Mouse (Mus musculus) CH12.LX (cell line): ENCODE results near the gene Prickle2.

Source experiments
- CTCF ChIP-seq, 2 experiments: IDR thresholded peaks in 1 of 2; conservative IDR thresholded peaks in 1 of 2; 2 replicates each; pipeline ENCODE4 v1.5.1; 2011 to 2012; ENCODE audit warnings: low read depth in 2 of 2, low read length in 2 of 2, improper control_type of control experiment in 1 of 2, inconsistent platforms in 1 of 2, mild to moderate bottlenecking in 1 of 2, moderate library complexity in 1 of 2
- HCFC1 ChIP-seq: IDR thresholded peaks from 2 replicates; pipeline ENCODE4 v1.6.1; 2012; ENCODE audit warnings: low read depth, mild to moderate bottlenecking, inconsistent platforms, low read length, improper control_type of control experiment
- POLR2A ChIP-seq: IDR thresholded peaks from 2 replicates; pipeline ENCODE4 v1.6.1; 2011; ENCODE audit warnings: low read depth, mild to moderate bottlenecking, improper control_type of control experiment, low read length

DNA sequence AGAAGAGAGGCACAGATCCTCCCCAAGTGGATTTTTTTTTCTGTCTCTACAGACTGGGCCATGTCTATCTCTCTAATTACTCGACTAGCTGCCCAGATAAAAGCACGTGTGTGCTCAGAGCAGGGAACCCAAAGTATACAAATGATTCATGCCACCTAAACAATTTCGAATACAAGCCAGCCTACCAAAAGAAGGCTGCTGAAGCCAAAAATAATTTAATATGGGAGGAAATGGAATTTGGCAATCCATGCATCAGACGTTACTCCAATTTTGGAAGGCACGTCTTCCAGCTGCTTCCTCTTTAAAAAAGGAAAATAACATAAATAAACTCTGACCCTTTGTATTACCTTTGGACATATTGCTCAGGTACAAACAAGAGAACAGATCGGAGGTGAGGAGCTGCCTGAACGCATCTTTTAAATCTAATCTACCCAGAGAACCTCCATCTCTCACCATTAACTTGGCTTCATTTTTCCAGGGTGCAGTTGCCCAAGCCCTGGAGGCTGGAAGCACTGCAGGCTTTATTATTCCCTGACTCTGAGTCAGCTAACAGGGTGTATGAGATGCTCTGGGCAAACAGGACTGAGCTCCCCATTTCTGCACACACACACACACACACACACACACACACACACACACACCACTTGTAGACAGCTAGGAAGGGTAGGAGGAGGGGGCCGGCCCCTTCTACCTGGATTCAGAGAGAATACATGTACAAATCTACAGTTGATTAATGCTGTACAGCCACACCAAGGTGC is 172.5 kb downstream of the Prickle2 start:
- TF ChIP-seq CTCF (conservative IDR thresholded peaks at IDR 0.05 in 1 of 2, IDR thresholded peaks at IDR 0.05 in 1 of 2; ENCODE audit: low read depth in 2 of 2, low read length in 2 of 2) = no peak
- no peak for TF ChIP-seq POLR2A
- TF ChIP-seq HCFC1 = no peak
